Comparison of ENCODE assay signal across 9 mouse cellular contexts in genomic region chr1:58156747-58157146, GRCm38 (mm10). TPM values are rescaled to one million over a fixed set of nuclear protein-coding genes. Genes with fewer than 3 reads are reported as not detected.
DNase-seq lines count a peak whose midpoint lies in the region; ATAC-seq and TF ChIP-seq lines count a peak whose summit lies in the region.
"Had no signal": no experiment of that assay in that cellular context is flagged by ENCODE, and none has a peak within 500 bp of the region (broad histone marks: within the 10 kb centered on the region; RNA-seq: fewer than 3 reads in every experiment).

No protein-coding gene starts in this region.

- H3K4me1 ChIP-seq in heart, postnatal 0 days (ENCODE audit: control insufficient read depth, insufficient read depth) = no peaks in the 10 kb centered on the region
- H3K4me1 ChIP-seq in neural tube, embryonic 14.5 days (ENCODE audit: control insufficient read depth, insufficient read depth, low read length) = no peaks in the 10 kb centered on the region
- H3K4me1 ChIP-seq: limb, embryonic 13.5 days had no signal

- H3K79me3 ChIP-seq in C2C12 (ENCODE audit: low read depth) = no peaks in the 10 kb centered on the region

- no peak overlapping the region for H3K4me2 ChIP-seq in heart, postnatal 0 days (ENCODE audit: low read depth, low read length)
- H3K4me2 ChIP-seq in neural tube, embryonic 14.5 days (ENCODE audit: low read depth, low read length) = no peak overlapping the region
- H3K4me2 ChIP-seq: limb, embryonic 13.5 days had no signal

- no peak for ATAC-seq in heart, postnatal 0 days (ENCODE audit: insufficient read depth, low read depth)
- peak; percentile 44; the same call in 1 of the 2 replicates for ATAC-seq in neural tube, embryonic 14.5 days (ENCODE audit: low read depth)

- H3K27ac ChIP-seq in heart, postnatal 0 days (ENCODE audit: low read depth) = no peak overlapping the region
- H3K27ac ChIP-seq in neural tube, embryonic 14.5 days (ENCODE audit: low read depth, low read length) = no peak overlapping the region
- H3K27ac ChIP-seq: limb, embryonic 13.5 days had no signal

- DNase-seq in heart, postnatal 0 days (ENCODE audit: low spot score) = peak; percentile 29
- no peak for DNase-seq in heart, postnatal 25 days (ENCODE audit: low spot score)
- DNase-seq in adrenal gland, postnatal 10 days = peak; percentile 73
- DNase-seq in gastrocnemius, postnatal 14 days = peak; percentile 52
- DNase-seq in layer of hippocampus, postnatal 14 days (ENCODE audit: low spot score in 2 of 2) = peak; percentile 32 to 67
- no peak for DNase-seq in cerebellum, adult 9-11 months

- TF ChIP-seq EP300 in heart, postnatal 0 days (IDR thresholded peaks at IDR 0.05; ENCODE audit: low read depth) = no peak

- 42% methylated on average over 5 of the region's 5 CpGs for WGBS in heart, postnatal 0 days
- 59% methylated on average over 5 of the region's 5 CpGs for WGBS in neural tube, embryonic 14.5 days

- H3K27me3 ChIP-seq in heart, postnatal 0 days (ENCODE audit: control insufficient read depth, insufficient read depth, low read length) = no peaks in the 10 kb centered on the region
- H3K27me3 ChIP-seq in C2C12 (ENCODE audit: control insufficient read depth, insufficient read depth, insufficient read length) = peaks cover 4% of the 10 kb centered on the region
- no peaks in the 10 kb centered on the region for H3K27me3 ChIP-seq in neural tube, embryonic 14.5 days (ENCODE audit: control insufficient read depth, insufficient read depth, low read length)
- H3K27me3 ChIP-seq: limb, embryonic 13.5 days had no signal

- H3K36me3 ChIP-seq in heart, postnatal 0 days (replicated peaks; ENCODE audit: control insufficient read depth, insufficient read depth, low read length) = no peaks in the 10 kb centered on the region
- no peaks in the 10 kb centered on the region for H3K36me3 ChIP-seq in C2C12 (ENCODE audit: control insufficient read depth, insufficient read depth)
- H3K36me3 ChIP-seq in neural tube, embryonic 14.5 days (ENCODE audit: control insufficient read depth, insufficient read depth, low read length) = no peaks in the 10 kb centered on the region
- H3K36me3 ChIP-seq: limb, embryonic 13.5 days had no signal

- no peak overlapping the region for H3K9ac ChIP-seq in heart, postnatal 0 days (replicated peaks; ENCODE audit: low read depth, low read length)
- H3K9ac ChIP-seq in neural tube, embryonic 14.5 days (replicated peaks; ENCODE audit: low read depth, low read length) = no peak overlapping the region
- H3K9ac ChIP-seq: limb, embryonic 13.5 days had no signal

- intact Hi-C loops in heart, postnatal 25 days (cut with DNase I) = loop anchor here (1.0 to 2.0 kb wide), 2 partner anchors 114 to 140 kb away; no protein-coding TSS in a partner anchor
- intact Hi-C loops in gastrocnemius, postnatal 14 days (cut with DNase I; ENCODE audit: low total_unique reads) = loop anchor here (5.0 to 10.0 kb wide), 2 partner anchors 108 to 141 kb away; no protein-coding TSS in a partner anchor

- no peak overlapping the region for H3K4me3 ChIP-seq in heart, postnatal 0 days (ENCODE audit: low read depth, low read length)
- H3K4me3 ChIP-seq in C2C12 (ENCODE audit: insufficient read depth, poor library complexity, severe bottlenecking) = no peak overlapping the region
- no peak overlapping the region for H3K4me3 ChIP-seq in neural tube, embryonic 14.5 days (ENCODE audit: low read depth, low read length)
- H3K4me3 ChIP-seq: limb, embryonic 13.5 days had no signal

- H3K9me3 ChIP-seq in heart, postnatal 0 days (replicated peaks; ENCODE audit: control insufficient read depth, low read length) = no peaks in the 10 kb centered on the region
- H3K9me3 ChIP-seq in neural tube, embryonic 14.5 days (ENCODE audit: control insufficient read depth, low read length) = no peaks in the 10 kb centered on the region
- H3K9me3 ChIP-seq: limb, embryonic 13.5 days had no signal

- TF ChIP-seq CTCF in heart, postnatal 0 days (IDR thresholded peaks at IDR 0.05; ENCODE audit: low read depth) = peak; percentile 67
- peak; percentile 17 for TF ChIP-seq CTCF in C2C12 (IDR thresholded peaks at IDR 0.05; ENCODE audit: control insufficient read depth, insufficient read depth, insufficient read length)

- H3ac ChIP-seq in C2C12 (ENCODE audit: control insufficient read depth, insufficient read length, low read depth) = no peak overlapping the region

- H3K79me2 ChIP-seq in C2C12 (ENCODE audit: control insufficient read depth, insufficient read depth) = no peaks in the 10 kb centered on the region

TF ChIP-seq in C2C12, 6 proteins besides CTCF, POLR2A, EP300 and RAD21:
- TF ChIP-seq FOSL1 (IDR thresholded peaks at IDR 0.05; ENCODE audit: insufficient read depth, low read length, poor library complexity, severe bottlenecking) (no peak), MYOD1 (IDR thresholded peaks at IDR 0.05; ENCODE audit: control insufficient read depth, insufficient read length, low read depth) (no peak), MAX (IDR thresholded peaks at IDR 0.05) (no peak), MYOG (IDR thresholded peaks at IDR 0.05; ENCODE audit: control insufficient read depth, extremely low read depth, insufficient read length) (no peak)
TF ChIP-seq in C2C12: peak in this region for 0.

RNA-seq across cellular contexts. Expression of gene Aox3, which starts 43.8 kb away (rescaled TPM):
- not detected in 2 replicates for total RNA-seq in heart, postnatal 0 days (2014; rRNA removed; ENCODE audit: low replicate concordance)
- 0.12 and 0.54 TPM in 2 replicates for polyA plus RNA-seq in heart, postnatal 0 days (2015; fragmentation: Nextera tagmentation; extraction: Ambion mirVana)
- under 1 TPM; 0.70 to 0.73 TPM for total RNA-seq in heart, postnatal 25 days (2021)
- polyA plus RNA-seq in C2C12 (2012; fragmentation: generic; extraction: Trizol) = 0.01 TPM
- 1 to 10 TPM; 5.5 to 9.2 TPM for total RNA-seq in adrenal gland, postnatal 10 days (2021)
- under 1 TPM; 0.08 to 0.29 TPM for total RNA-seq in gastrocnemius, postnatal 14 days (2021)
- total RNA-seq in layer of hippocampus, postnatal 14 days (2021) = 1 to 10 TPM; 3.1 to 3.8 TPM
- 0.13 and 0.18 TPM in 2 replicates for polyA plus RNA-seq in neural tube, embryonic 14.5 days (2014; fragmentation: Nextera tagmentation; extraction: Ambion mirVana)

RNA-seq across cellular contexts. Expression of gene Aox4, which starts 53.5 kb away (rescaled TPM):
- total RNA-seq in heart, postnatal 0 days (2014; rRNA removed; ENCODE audit: low replicate concordance) = not detected in 2 replicates
- not detected in 2 replicates for polyA plus RNA-seq in heart, postnatal 0 days (2015; fragmentation: Nextera tagmentation; extraction: Ambion mirVana)
- not detected for total RNA-seq in heart, postnatal 25 days (2021)
- polyA plus RNA-seq in C2C12 (2012; fragmentation: generic; extraction: Trizol) = not detected
- total RNA-seq in adrenal gland, postnatal 10 days (2021) = under 1 TPM; 0.06 to 0.15 TPM
- total RNA-seq in gastrocnemius, postnatal 14 days (2021) = under 1 TPM in 1 of 2 experiments, not detected in 1; 0.14 TPM
- 1 to 10 TPM; 3.5 to 3.8 TPM for total RNA-seq in layer of hippocampus, postnatal 14 days (2021)
- polyA plus RNA-seq in neural tube, embryonic 14.5 days (2014; fragmentation: Nextera tagmentation; extraction: Ambion mirVana) = 0.51 and 1.1 TPM in 2 replicates

Comparison
In these comparisons a context has a peak if more than half of its experiments do, and no peak if none do; other contexts are left out.
1. DNase-seq: peak in heart, postnatal 0 days (single experiment), adrenal gland, postnatal 10 days (single experiment), gastrocnemius, postnatal 14 days (single experiment) and layer of hippocampus, postnatal 14 days (2 of 2); none in heart, postnatal 25 days (single experiment) and cerebellum, adult 9-11 months (single experiment).